Mouse (Mus musculus) mesoderm, embryonic 11.5 days (tissue): ENCODE measurements around the gene S100a1.

ENCODE experiments used
- DNase-seq: peaks from one replicate; pipeline ENCODE4 v3.0.0-alpha.2; 2012; ENCODE audit warnings: low read depth, low spot score

S100a1 gene

GRCm38 (mm10) chr3:90465686-90466310, 48.4 kb downstream of the S100a1 start, which contains the start of gene Npr1:
TSS of gene Npr1 (minus strand) at chr3:90465866.
- peak; percentile 44 for DNase-seq

DNA sequence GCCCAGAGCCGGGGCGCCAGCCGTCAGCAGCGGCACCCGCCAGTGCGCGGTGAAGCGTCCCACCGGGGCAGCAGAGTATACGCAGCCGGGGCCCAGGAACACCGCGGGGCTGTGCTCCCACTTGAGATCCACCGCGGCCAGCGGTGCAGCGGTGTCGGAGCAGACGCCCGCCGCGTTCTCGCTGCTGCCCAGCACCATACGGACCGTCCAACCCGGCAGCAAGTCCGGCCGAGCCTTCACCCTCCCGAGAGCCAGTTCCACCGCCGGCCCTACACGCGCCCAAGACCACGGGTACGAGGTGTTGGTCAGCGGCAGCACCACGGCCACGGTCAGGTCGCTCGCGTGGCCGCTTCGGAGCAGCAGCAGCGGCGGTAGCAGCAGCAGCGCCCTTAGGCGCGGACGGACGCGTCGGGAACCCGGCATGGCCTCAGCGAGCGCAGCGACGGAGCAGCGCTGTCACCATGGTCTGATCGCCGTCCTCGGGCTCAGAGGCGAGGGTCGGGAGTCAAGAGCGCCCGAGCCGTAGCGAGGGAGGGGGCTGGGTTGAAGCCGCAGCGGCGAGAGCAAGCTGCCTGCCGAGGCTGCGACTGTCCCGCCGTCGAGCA, 49.0 kb downstream of the S100a1 start:
- DNase-seq = peak; percentile 23

DNA sequence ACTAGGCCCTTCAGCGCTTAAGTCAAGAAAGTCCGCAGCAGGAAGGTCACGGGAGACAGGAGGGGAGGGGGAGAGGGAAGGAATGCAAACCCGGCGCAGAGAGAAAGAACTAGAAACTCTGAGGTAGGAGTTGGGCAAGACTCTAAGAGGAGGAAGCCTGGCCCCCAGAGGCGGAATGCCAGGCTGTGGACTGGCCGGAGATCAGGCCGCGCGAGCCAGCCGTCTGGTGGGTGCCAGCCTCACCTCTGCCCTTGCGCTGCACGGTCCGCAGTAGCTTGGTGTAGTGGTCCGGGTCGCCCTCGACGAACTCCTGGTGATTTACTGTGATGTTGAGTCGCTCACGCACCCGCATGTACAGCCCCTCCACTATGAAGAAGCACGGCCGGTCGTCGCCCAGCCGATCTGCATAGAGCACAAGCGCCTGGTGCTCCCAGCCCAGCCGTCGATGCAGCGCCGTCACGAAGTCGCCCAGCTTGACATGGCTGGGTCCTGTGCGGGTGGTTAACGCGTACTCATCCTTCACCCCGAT, 49.6 kb downstream of the S100a1 start:
- DNase-seq = peak; percentile 17

DNA sequence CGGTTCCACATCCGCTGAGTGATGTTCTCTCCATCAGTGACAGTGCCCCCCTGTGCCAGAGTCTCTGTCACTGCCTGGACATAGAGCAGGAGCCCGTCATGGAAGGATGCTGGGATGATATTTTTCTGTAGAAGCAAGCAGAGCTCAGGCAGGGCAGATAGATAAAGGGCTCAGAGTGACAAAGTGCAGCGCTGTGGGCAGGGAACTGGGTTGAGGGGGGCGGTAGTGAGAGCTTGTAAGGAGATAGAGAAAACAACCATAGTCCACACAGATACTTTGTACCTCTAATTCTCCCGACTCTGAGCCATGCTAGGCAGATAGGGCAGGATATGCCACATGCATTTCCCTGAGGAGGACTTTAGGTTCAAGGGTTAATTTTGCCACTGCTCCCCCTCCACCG, 51.6 kb downstream of the S100a1 start:
- DNase-seq = no peak

DNA sequence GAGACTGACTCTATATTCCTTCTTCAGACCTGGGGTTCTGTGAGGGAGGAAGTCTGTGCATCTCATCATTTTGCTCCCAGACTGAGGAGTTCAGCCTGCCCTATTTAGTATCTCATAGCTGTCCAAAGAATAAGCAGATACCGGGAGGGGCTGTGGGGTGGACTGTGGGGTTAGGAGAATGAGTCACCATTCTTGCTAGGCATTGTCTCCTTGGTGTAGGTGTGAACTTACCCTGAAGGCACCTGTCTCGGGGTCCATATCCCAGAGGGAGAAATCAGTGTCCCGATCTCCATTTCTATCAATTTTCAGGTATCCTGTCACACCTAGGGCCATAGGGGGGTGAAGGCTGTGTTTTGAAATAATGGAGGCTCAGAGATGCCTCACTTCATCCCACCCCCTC, 52.3 kb downstream of the S100a1 start:
- no peak for DNase-seq
